Comparison of ENCODE assay signal across 22 mouse cellular contexts in genomic region chr1:64885328-64885727, GRCm38 (mm10).
A peak's percentile ranks its signal among the peaks of the same experiment; 100 is the strongest.
DNase-seq lines count a peak whose midpoint lies in the region; ATAC-seq and TF ChIP-seq lines count a peak whose summit lies in the region.
"Had no signal": no experiment of that assay in that cellular context is flagged by ENCODE, and none has a peak within 500 bp of the region (broad histone marks: within the 10 kb centered on the region; RNA-seq: fewer than 3 reads in every experiment).

No protein-coding gene starts in this region.

- 57% methylated on average over 3 of the region's 3 CpGs for WGBS in intestine, embryonic 14.5 days
- 64% methylated on average over 3 of the region's 3 CpGs for WGBS in intestine, postnatal 0 days
- WGBS in liver, embryonic 11.5 days = 75% methylated on average over 3 of the region's 3 CpGs

- DNase-seq in intestine, embryonic 14.5 days (ENCODE audit: low spot score) = no peak
- peak; percentile 37 to 45 for DNase-seq in right cerebral cortex, adult 2 months (ENCODE audit: low spot score in 2 of 2)
- no peak for DNase-seq in right cerebral cortex, postnatal 10 days (ENCODE audit: low spot score in 2 of 2)
- DNase-seq in layer of hippocampus, postnatal 36 days = peak; percentile 14 to 22
- DNase-seq in liver, embryonic 11.5 days (ENCODE audit: low spot score) = no peak
- DNase-seq in c-Kit-positive CD71-positive TER-119-positive erythroid progenitor cells, embryonic 14.5 days (ENCODE audit: low spot score) = no peak
- DNase-seq: adrenal gland, postnatal 14 days; cerebellum, adult 11 months; gastrocnemius, postnatal 10 days; heart, adult 18-20 months; heart, postnatal 14 days; kidney, adult 11 months; kidney, postnatal 36 days; liver, postnatal 0 days; right cerebral cortex, postnatal 14 days; spleen, adult 18-20 months; thymus, postnatal 25 days had no signal

- no peak overlapping the region for H3K4me3 ChIP-seq in intestine, embryonic 14.5 days (ENCODE audit: low read depth, low read length)
- H3K4me3 ChIP-seq in intestine, postnatal 0 days (ENCODE audit: low read depth, low read length) = no peak overlapping the region
- H3K4me3 ChIP-seq in liver, embryonic 11.5 days (ENCODE audit: low read depth, low read length) = no peak overlapping the region
- H3K4me3 ChIP-seq: heart, embryonic 13.5 days; kidney, embryonic 15.5 days had no signal

- no peak overlapping the region for H3K4me2 ChIP-seq in intestine, embryonic 14.5 days (ENCODE audit: low read length)
- no peak overlapping the region for H3K4me2 ChIP-seq in intestine, postnatal 0 days (replicated peaks; ENCODE audit: low read depth)
- no peak overlapping the region for H3K4me2 ChIP-seq in liver, embryonic 11.5 days
- H3K4me2 ChIP-seq: heart, embryonic 13.5 days; kidney, embryonic 15.5 days; midbrain, embryonic 11.5 days had no signal

- peaks cover 19% of the 10 kb centered on the region for H3K4me1 ChIP-seq in intestine, embryonic 14.5 days (replicated peaks; ENCODE audit: control insufficient read depth, insufficient read depth, low read length)
- H3K4me1 ChIP-seq in intestine, postnatal 0 days (replicated peaks; ENCODE audit: control insufficient read depth, insufficient read depth, low read length) = 0 out of 2 replicates have a peak, but pooled peaks cover 4% of the 10 kb centered on the region
- H3K4me1 ChIP-seq in liver, embryonic 11.5 days (replicated peaks; ENCODE audit: control insufficient read depth, insufficient read depth, low read length) = peaks cover 4% of the 10 kb centered on the region; the same call in 1 of the 2 replicates

- peak overlapping the region; percentile 19; the same call in 1 of the 2 replicates for H3K27ac ChIP-seq in intestine, embryonic 14.5 days (ENCODE audit: low read depth)
- H3K27ac ChIP-seq in intestine, postnatal 0 days (ENCODE audit: low read depth, low read length) = no peak overlapping the region
- H3K27ac ChIP-seq in liver, embryonic 11.5 days (ENCODE audit: low read depth, low read length) = no peak overlapping the region
- H3K27ac ChIP-seq: heart, embryonic 13.5 days; hindbrain, postnatal 0 days; kidney, embryonic 15.5 days had no signal

- H3K36me3 ChIP-seq in intestine, embryonic 14.5 days (ENCODE audit: control insufficient read depth, insufficient read depth, low read length) = no peaks in the 10 kb centered on the region
- H3K36me3 ChIP-seq in intestine, postnatal 0 days (ENCODE audit: control insufficient read depth, insufficient read depth) = no peaks in the 10 kb centered on the region; the same call in 1 of the 2 replicates
- no peaks in the 10 kb centered on the region for H3K36me3 ChIP-seq in liver, embryonic 11.5 days (ENCODE audit: control insufficient read depth, insufficient read depth, low read length)

- no peak for TF ChIP-seq CTCF in intestine, postnatal 0 days (IDR thresholded peaks at IDR 0.05; ENCODE audit: low read depth)

- no peaks in the 10 kb centered on the region for H3K27me3 ChIP-seq in intestine, embryonic 14.5 days (replicated peaks; ENCODE audit: control insufficient read depth, insufficient read depth, low read length)
- no peaks in the 10 kb centered on the region for H3K27me3 ChIP-seq in intestine, postnatal 0 days (replicated peaks; ENCODE audit: control insufficient read depth, insufficient read depth, low read length)
- H3K27me3 ChIP-seq in liver, embryonic 11.5 days (replicated peaks; ENCODE audit: control insufficient read depth, insufficient read depth, low read length) = no peaks in the 10 kb centered on the region
- H3K27me3 ChIP-seq: heart, embryonic 13.5 days; kidney, embryonic 15.5 days had no signal

- H3K9ac ChIP-seq in intestine, embryonic 14.5 days (ENCODE audit: low read length) = no peak overlapping the region
- H3K9ac ChIP-seq in intestine, postnatal 0 days (ENCODE audit: low read depth, low read length) = no peak overlapping the region
- H3K9ac ChIP-seq in liver, embryonic 11.5 days (ENCODE audit: low read depth, low read length) = no peak overlapping the region
- H3K9ac ChIP-seq: heart, embryonic 13.5 days; kidney, embryonic 15.5 days; liver, postnatal 0 days had no signal

- no peaks in the 10 kb centered on the region for H3K9me3 ChIP-seq in intestine, embryonic 14.5 days (ENCODE audit: control insufficient read depth, low read length)
- no peaks in the 10 kb centered on the region for H3K9me3 ChIP-seq in intestine, postnatal 0 days (ENCODE audit: control insufficient read depth)
- H3K9me3 ChIP-seq in liver, embryonic 11.5 days (ENCODE audit: control insufficient read depth, low read length) = no peaks in the 10 kb centered on the region
- H3K9me3 ChIP-seq: heart, embryonic 13.5 days; kidney, embryonic 15.5 days had no signal

- ATAC-seq in intestine, embryonic 14.5 days (replicated peaks; ENCODE audit: low FRiP score, low TSS enrichment, low read depth) = no peak
- ATAC-seq in intestine, postnatal 0 days = no peak
- ATAC-seq in liver, embryonic 11.5 days (replicated peaks; ENCODE audit: low FRiP score) = no peak
- ATAC-seq: hindbrain, postnatal 0 days; liver, postnatal 0 days had no signal

Comparison
In these comparisons a context has a peak if more than half of its experiments do, and no peak if none do; other contexts are left out.
1. DNase-seq: peak in right cerebral cortex, adult 2 months (2 of 2) and layer of hippocampus, postnatal 36 days (2 of 2); none in intestine, embryonic 14.5 days (single experiment), right cerebral cortex, postnatal 10 days (0 of 2), liver, embryonic 11.5 days (single experiment) and c-Kit-positive CD71-positive TER-119-positive erythroid progenitor cells, embryonic 14.5 days (single experiment).